Mouse (Mus musculus): Measurements from ENCODE around the gene Rbpjl.

GRCm38 (mm10) chr2:164381726-164382125 is 21.2 kb upstream of the Rbpjl start:
- TF ChIP-seq CTCF (IDR thresholded peaks at IDR 0.05; ENCODE audit: extremely low read depth, insufficient read length, insufficient replicate concordance, low read depth, low read length) (no peak), POLR2A (IDR thresholded peaks at IDR 0.05; ENCODE audit: low read depth, low read length) (no peak)
